Mouse (Mus musculus) ES-Bruce4 (cell line): Measurements from ENCODE around the gene Acad9. TPM values are rescaled to one million over a fixed set of nuclear protein-coding genes. Genes with fewer than 3 reads are reported as not detected.

Experiments used
- H3K27ac ChIP-seq: 2 replicates; pipeline ENCODE4 v1.5.1; 2012; ENCODE audit warnings: low read length, inconsistent platforms; ENCODE audit not compliant: insufficient read depth
- H3K27me3 ChIP-seq: 2 replicates; pipeline ENCODE4 v1.6.1; 2012; ENCODE audit warnings: mild to moderate bottlenecking, low read length, inconsistent platforms; ENCODE audit not compliant: control insufficient read depth, poor library complexity, insufficient read depth, severe bottlenecking
- H3K36me3 ChIP-seq: 2 replicates; pipeline ENCODE4 v1.6.1; 2012; ENCODE audit warnings: inconsistent platforms, mild to moderate bottlenecking, low read length, moderate library complexity; ENCODE audit not compliant: control insufficient read depth, poor library complexity, insufficient read depth, severe bottlenecking
- H3K4me1 ChIP-seq: one replicate; pipeline ENCODE4 v1.8.1; 2011; ENCODE audit warnings: low read length; ENCODE audit not compliant: control insufficient read depth, insufficient read depth
- H3K4me3 ChIP-seq: 2 replicates; pipeline ENCODE4 v1.5.1; 2011; ENCODE audit warnings: low read depth, mild to moderate bottlenecking, low read length
- H3K9ac ChIP-seq: 2 replicates; pipeline ENCODE4 v1.6.1; 2012; ENCODE audit warnings: low read depth, mild to moderate bottlenecking, inconsistent platforms; ENCODE audit not compliant: poor library complexity, severe bottlenecking
- H3K9me3 ChIP-seq: replicated peaks from 2 replicates; pipeline ENCODE4 v1.6.1; 2012; ENCODE audit warnings: mild to moderate bottlenecking, low read length, inconsistent platforms; ENCODE audit not compliant: control insufficient read depth, poor library complexity, insufficient read depth, severe bottlenecking
- CTCF ChIP-seq: IDR thresholded peaks from one replicate; pipeline ENCODE4 v1.8.1; 2011; ENCODE audit warnings: low read depth, low read length
- EP300 ChIP-seq: IDR thresholded peaks from 2 replicates; pipeline ENCODE4 v1.6.1; 2011; ENCODE audit warnings: low read depth, low read length; ENCODE audit not compliant: insufficient read depth
- POLR2A ChIP-seq: IDR thresholded peaks from one replicate; pipeline ENCODE4 v1.8.1; 2011; ENCODE audit warnings: low read length; ENCODE audit not compliant: insufficient read depth
- polyA plus RNA-seq: library from polyadenylated mRNA; stranded (reverse); fragments of >200 nt; gene quantifications from 2 replicates; pipeline ENCODE4 v1.2.4, GENCODE M21; 2011; ENCODE audit warnings: low read depth; ENCODE audit not compliant: missing spikeins, insufficient read depth, insufficient read length

Acad9 gene
- 27.1 and 27.5 TPM in 2 replicates for polyA plus RNA-seq

GRCm38 (mm10) chr3:36065843-36066651 lies at the start of gene Acad9:
Gene Acad9 (plus strand): TSS chr3:36065979.
- Histone ChIP-seq H3K4me1 (peaks cover 1% of the 10 kb centered on the region), H3K9me3 (no peaks in the 10 kb centered on the region), H3K27me3 (no peaks in the 10 kb centered on the region), H3K4me3 (peak within 1 kb of the TSS; percentile 95), H3K27ac (no peak within 1 kb of the TSS), H3K36me3 (peaks cover 7% of the 10 kb centered on the region; the same call in 1 of the 2 replicates), H3K9ac (peak within 1 kb of the TSS; percentile 45)
- TF ChIP-seq EP300, result 0 out of 2 replicates have a peak, but pooled peaks have one; percentile 46
- no peak for TF ChIP-seq POLR2A
- TF ChIP-seq CTCF, result no peak

- no peak for TF ChIP-seq POLR2A
- no peak for TF ChIP-seq CTCF
- TF ChIP-seq EP300, result no peak
- Histone ChIP-seq H3K36me3 (no peaks in the 10 kb centered on the region), H3K9ac (no peak overlapping the region), H3K27ac (no peak overlapping the region), H3K4me3 (no peak overlapping the region), H3K4me1 (no peaks in the 10 kb centered on the region), H3K27me3 (no peaks in the 10 kb centered on the region), H3K9me3 (no peaks in the 10 kb centered on the region)
Measured at GRCm38 (mm10) chr3:36025732-36026131, 40.0 kb upstream of the Acad9 start.

- H3K9ac ChIP-seq, result no peak overlapping the region
- no peaks in the 10 kb centered on the region for H3K27me3 ChIP-seq
- H3K9me3 ChIP-seq, result no peaks in the 10 kb centered on the region
- no peaks in the 10 kb centered on the region for H3K4me1 ChIP-seq
- TF ChIP-seq CTCF (no peak), EP300 (no peak), POLR2A (no peak)
- H3K4me3 ChIP-seq, result no peak overlapping the region
- no peak overlapping the region for H3K27ac ChIP-seq
- H3K36me3 ChIP-seq, result no peaks in the 10 kb centered on the region
Measured at GRCm38 (mm10) chr3:36029993-36030392, 35.8 kb upstream of the Acad9 start.

GRCm38 (mm10) chr3:36031740-36032510 lies 33.9 kb upstream of the Acad9 start:
- TF ChIP-seq EP300 (no peak), POLR2A (no peak), CTCF (no peak)
- no peaks in the 10 kb centered on the region for H3K9me3 ChIP-seq
- no peak overlapping the region for H3K27ac ChIP-seq
- H3K4me1 ChIP-seq, result no peaks in the 10 kb centered on the region
- H3K27me3 ChIP-seq, result no peaks in the 10 kb centered on the region
- no peak overlapping the region for H3K4me3 ChIP-seq
- H3K36me3 ChIP-seq, result no peaks in the 10 kb centered on the region
- H3K9ac ChIP-seq, result no peak overlapping the region

- Histone ChIP-seq H3K9me3 (no peaks in the 10 kb centered on the region), H3K27me3 (no peaks in the 10 kb centered on the region), H3K4me1 (no peaks in the 10 kb centered on the region), H3K27ac (no peak overlapping the region), H3K9ac (no peak overlapping the region), H3K36me3 (no peaks in the 10 kb centered on the region), H3K4me3 (no peak overlapping the region)
- TF ChIP-seq CTCF (no peak), POLR2A (no peak), EP300 (no peak)
Measured at GRCm38 (mm10) chr3:36044520-36044919, 21.3 kb upstream of the Acad9 start.

GRCm38 (mm10) chr3:36045086-36045485 lies 20.7 kb upstream of the Acad9 start:
- Histone ChIP-seq H3K4me1 (no peaks in the 10 kb centered on the region), H3K27ac (no peak overlapping the region), H3K9me3 (no peaks in the 10 kb centered on the region), H3K36me3 (no peaks in the 10 kb centered on the region), H3K4me3 (no peak overlapping the region), H3K9ac (no peak overlapping the region), H3K27me3 (no peaks in the 10 kb centered on the region)
- no peak for TF ChIP-seq EP300
- TF ChIP-seq CTCF, result no peak
- no peak for TF ChIP-seq POLR2A
